Mouse (Mus musculus): ENCODE measurements at regions not wholly inside any gene's neighbourhood (a gene's known extent, or its start where the extent isn't known, plus 50 kb on each side); places are given as distances from the start of the nearest gene placed in this dataset.
"Not testable (repeated sequence)": the region's sequence is repeated elsewhere in the genome, so short reads cannot be mapped to it uniquely, and the experiment has no call there.

DNA sequence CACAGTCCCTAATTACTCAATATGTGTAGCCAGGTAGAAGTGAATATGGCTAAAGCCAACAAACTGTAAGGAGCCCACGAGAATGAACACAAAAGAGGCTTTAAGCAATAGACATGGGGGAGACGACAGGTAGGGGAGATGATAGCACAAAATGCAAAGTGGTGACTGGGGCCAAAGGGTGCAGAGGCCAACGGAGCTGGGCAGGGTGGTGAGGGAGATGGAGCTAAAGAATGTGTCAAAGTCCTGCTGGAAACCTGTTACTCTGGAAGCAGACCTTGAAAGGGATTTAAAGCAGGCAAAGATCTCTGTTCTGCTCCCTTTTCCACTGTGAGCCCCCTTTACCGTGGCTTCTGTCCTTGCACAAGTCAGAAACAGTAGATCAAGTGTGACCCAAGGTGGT, 152.2 kb upstream of the Ddhd1 start:
- H3K27me3 ChIP-seq (ENCODE audit: control insufficient read depth, insufficient read depth, insufficient read length): no peaks in the 10 kb centered on the region
- TF ChIP-seq USF1 (IDR thresholded peaks at IDR 0.05; ENCODE audit: low read depth) (no peak), REST (IDR thresholded peaks at IDR 0.05; ENCODE audit: insufficient read depth, insufficient read length) (no peak), TCF12 (IDR thresholded peaks at IDR 0.05; ENCODE audit: insufficient read depth, poor library complexity, severe bottlenecking) (no peak), MYOD1 (IDR thresholded peaks at IDR 0.05; ENCODE audit: control insufficient read depth in 1 of 3, insufficient read length in 2 of 3, low read depth in 2 of 3) (no peak), E2F4 (IDR thresholded peaks at IDR 0.05; ENCODE audit: insufficient read depth) (no peak), MYOG (IDR thresholded peaks at IDR 0.05; ENCODE audit: control insufficient read depth in 1 of 3, insufficient read depth in 1 of 3, insufficient read length in 2 of 3, low read depth in 2 of 3) (no peak), SRF (IDR thresholded peaks at IDR 0.05; ENCODE audit: control insufficient read depth, insufficient read length, low read depth) (no peak), POLR2A (IDR thresholded peaks at IDR 0.05; ENCODE audit: insufficient read length, low read depth) (no peak), CEBPB (IDR thresholded peaks at IDR 0.05; ENCODE audit: insufficient read depth, poor library complexity, severe bottlenecking) (no peak), MAX (IDR thresholded peaks at IDR 0.05; ENCODE audit: low read depth) (no peak), TCF3 (IDR thresholded peaks at IDR 0.05; ENCODE audit: insufficient read length, low read depth) (no peak), POLR2AphosphoS2 (IDR thresholded peaks at IDR 0.05; ENCODE audit: insufficient read length, low read depth) (no peak)
- H3K4me2 ChIP-seq (ENCODE audit: low read depth): no peak overlapping the region

GRCm38 (mm10) chr14:45810630-45811029, 152.7 kb upstream of the Ddhd1 start:
- Histone ChIP-seq H3K4me3 (no peak overlapping the region), H3K4me2 (ENCODE audit: low read depth) (no peak overlapping the region)

More for the DNA sequence above, 152.2 kb upstream of the Ddhd1 start:
- H3K36me3 ChIP-seq (ENCODE audit: control insufficient read depth, insufficient read depth): no peaks in the 10 kb centered on the region
- no peak overlapping the region for H3ac ChIP-seq (ENCODE audit: control insufficient read depth, insufficient read length)
- H3K4me3 ChIP-seq: no peak overlapping the region
- H3K79me2 ChIP-seq (ENCODE audit: control insufficient read depth, insufficient read depth): no peaks in the 10 kb centered on the region

GRCm38 (mm10) chr14:45815598-45815997, 157.7 kb upstream of the Ddhd1 start:
- no peak overlapping the region for H3K4me2 ChIP-seq (ENCODE audit: low read depth)
- H3K36me3 ChIP-seq (ENCODE audit: control insufficient read depth, insufficient read depth): no peaks in the 10 kb centered on the region
- H3ac ChIP-seq (ENCODE audit: control insufficient read depth, insufficient read length): no peak overlapping the region
- no peak for TF ChIP-seq MYOD1 (IDR thresholded peaks at IDR 0.05; ENCODE audit: control insufficient read depth in 1 of 3, insufficient read length in 2 of 3, low read depth in 2 of 3)
- no peak for TF ChIP-seq REST (IDR thresholded peaks at IDR 0.05; ENCODE audit: insufficient read depth, insufficient read length)
- no peak for TF ChIP-seq MAX (IDR thresholded peaks at IDR 0.05; ENCODE audit: low read depth)
- no peak for TF ChIP-seq E2F4 (IDR thresholded peaks at IDR 0.05; ENCODE audit: insufficient read depth)
- TF ChIP-seq TCF12 (IDR thresholded peaks at IDR 0.05; ENCODE audit: insufficient read depth, poor library complexity, severe bottlenecking): no peak
- no peak for TF ChIP-seq SRF (IDR thresholded peaks at IDR 0.05; ENCODE audit: control insufficient read depth, insufficient read length, low read depth)
- no peak for TF ChIP-seq MYOG (IDR thresholded peaks at IDR 0.05; ENCODE audit: control insufficient read depth in 1 of 3, insufficient read depth in 1 of 3, insufficient read length in 2 of 3, low read depth in 2 of 3)
- no peak for TF ChIP-seq POLR2AphosphoS2 (IDR thresholded peaks at IDR 0.05; ENCODE audit: insufficient read length, low read depth)
- TF ChIP-seq CEBPB (IDR thresholded peaks at IDR 0.05; ENCODE audit: insufficient read depth, poor library complexity, severe bottlenecking): no peak
- TF ChIP-seq POLR2A (IDR thresholded peaks at IDR 0.05; ENCODE audit: insufficient read length, low read depth): no peak
- no peak for TF ChIP-seq TCF3 (IDR thresholded peaks at IDR 0.05; ENCODE audit: insufficient read length, low read depth)
- no peak for TF ChIP-seq USF1 (IDR thresholded peaks at IDR 0.05; ENCODE audit: low read depth)
- no peaks in the 10 kb centered on the region for H3K27me3 ChIP-seq (ENCODE audit: control insufficient read depth, insufficient read depth, insufficient read length)
- no peaks in the 10 kb centered on the region for H3K79me2 ChIP-seq (ENCODE audit: control insufficient read depth, insufficient read depth)
- H3K4me3 ChIP-seq: no peak overlapping the region

More at GRCm38 (mm10) chr14:45810630-45811029, 152.7 kb upstream of the Ddhd1 start:
- Histone ChIP-seq H3ac (ENCODE audit: control insufficient read depth, insufficient read length) (no peak overlapping the region), H3K36me3 (ENCODE audit: control insufficient read depth, insufficient read depth) (no peaks in the 10 kb centered on the region), H3K27me3 (ENCODE audit: control insufficient read depth, insufficient read depth, insufficient read length) (no peaks in the 10 kb centered on the region), H3K79me2 (ENCODE audit: control insufficient read depth, insufficient read depth) (no peaks in the 10 kb centered on the region)
- no peak for TF ChIP-seq POLR2AphosphoS2 (IDR thresholded peaks at IDR 0.05; ENCODE audit: insufficient read length, low read depth)
- TF ChIP-seq TCF12 (IDR thresholded peaks at IDR 0.05; ENCODE audit: insufficient read depth, poor library complexity, severe bottlenecking): no peak
- TF ChIP-seq MAX (IDR thresholded peaks at IDR 0.05; ENCODE audit: low read depth): no peak
- no peak for TF ChIP-seq TCF3 (IDR thresholded peaks at IDR 0.05; ENCODE audit: insufficient read length, low read depth)
- TF ChIP-seq POLR2A (IDR thresholded peaks at IDR 0.05; ENCODE audit: insufficient read length, low read depth): no peak
- no peak for TF ChIP-seq E2F4 (IDR thresholded peaks at IDR 0.05; ENCODE audit: insufficient read depth)
- no peak for TF ChIP-seq REST (IDR thresholded peaks at IDR 0.05; ENCODE audit: insufficient read depth, insufficient read length)
- TF ChIP-seq USF1 (IDR thresholded peaks at IDR 0.05; ENCODE audit: low read depth): no peak

DNA sequence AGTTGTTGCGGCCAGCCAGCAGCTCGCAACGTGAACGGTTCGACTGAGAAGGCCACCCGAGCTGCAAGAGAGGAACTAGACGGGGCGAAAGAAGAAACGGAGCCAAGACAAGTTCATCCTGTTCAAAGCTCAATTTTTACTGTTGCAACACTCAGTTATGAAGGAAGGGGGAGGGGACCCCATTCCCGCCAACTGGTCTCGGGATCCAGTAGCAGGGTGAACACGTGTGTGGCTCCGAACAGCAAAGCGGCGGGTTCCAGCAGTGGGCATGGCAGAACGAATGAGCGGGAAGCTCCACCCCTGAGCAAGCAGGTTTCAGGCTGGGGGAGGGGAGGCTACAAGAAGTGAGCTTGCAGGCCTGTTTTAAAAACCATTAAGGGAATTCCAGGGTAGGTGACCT, 158.7 kb upstream of the Ddhd1 start:
- not testable (repeated sequence) for H3K4me2 ChIP-seq (ENCODE audit: low read depth); H3ac ChIP-seq (ENCODE audit: control insufficient read depth, insufficient read length); H3K36me3 ChIP-seq (ENCODE audit: control insufficient read depth, insufficient read depth); H3K4me3 ChIP-seq; H3K79me2 ChIP-seq (ENCODE audit: control insufficient read depth, insufficient read depth); H3K27me3 ChIP-seq (ENCODE audit: control insufficient read depth, insufficient read depth, insufficient read length)

GRCm38 (mm10) chr14:45817756-45818155, 159.8 kb upstream of the Ddhd1 start:
- Histone ChIP-seq H3ac (ENCODE audit: control insufficient read depth, insufficient read length) (no peak overlapping the region), H3K36me3 (ENCODE audit: control insufficient read depth, insufficient read depth) (no peaks in the 10 kb centered on the region), H3K4me2 (ENCODE audit: low read depth) (no peak overlapping the region), H3K4me3 (no peak overlapping the region), H3K79me2 (ENCODE audit: control insufficient read depth, insufficient read depth) (no peaks in the 10 kb centered on the region), H3K27me3 (ENCODE audit: control insufficient read depth, insufficient read depth, insufficient read length) (no peaks in the 10 kb centered on the region)
- TF ChIP-seq MYOD1 (IDR thresholded peaks at IDR 0.05; ENCODE audit: control insufficient read depth in 1 of 3, insufficient read length in 2 of 3, low read depth in 2 of 3) (no peak), REST (IDR thresholded peaks at IDR 0.05; ENCODE audit: insufficient read depth, insufficient read length) (no peak), E2F4 (IDR thresholded peaks at IDR 0.05; ENCODE audit: insufficient read depth) (no peak), USF1 (IDR thresholded peaks at IDR 0.05; ENCODE audit: low read depth) (no peak), CEBPB (IDR thresholded peaks at IDR 0.05; ENCODE audit: insufficient read depth, poor library complexity, severe bottlenecking) (no peak)

Measured in myocyte (in vitro differentiated cells).